Mouse (Mus musculus) E14TG2a.4 (cell line): Measurements from ENCODE around the gene Tmf1.

Experiments
- H3K27me3 ChIP-seq: 2 replicates; pipeline ENCODE4 v1.6.1; 2014; ENCODE audit warnings: low read length, control low read depth; ENCODE audit not compliant: insufficient read depth
- H3K36me3 ChIP-seq: 2 replicates; pipeline ENCODE4 v1.6.1; 2014; ENCODE audit warnings: low read length, control low read depth; ENCODE audit not compliant: insufficient read depth
- H3K4me1 ChIP-seq: replicated peaks from 2 replicates; pipeline ENCODE4 v1.6.1; 2014; ENCODE audit warnings: low read depth, low read length, control low read depth
- H3K4me3 ChIP-seq: replicated peaks from 2 replicates; pipeline ENCODE4 v1.5.1; 2014; ENCODE audit warnings: mild to moderate bottlenecking, low read length
- H3K9me3 ChIP-seq: 2 replicates; pipeline ENCODE4 v1.6.1; 2014; ENCODE audit warnings: low read length, control low read depth
- CTCF ChIP-seq: conservative IDR thresholded peaks from 2 replicates; pipeline ENCODE4 v1.5.1; 2014; ENCODE audit warnings: low read length
- NANOG ChIP-seq: IDR thresholded peaks from 2 replicates; pipeline ENCODE4 v1.6.1; 2014; ENCODE audit warnings: borderline replicate concordance, low read length, mixed read lengths
- POU5F1 ChIP-seq: IDR thresholded peaks from 2 replicates; pipeline ENCODE4 v1.6.1; 2014; ENCODE audit warnings: low read length, borderline replicate concordance

The Tmf1 gene

DNA sequence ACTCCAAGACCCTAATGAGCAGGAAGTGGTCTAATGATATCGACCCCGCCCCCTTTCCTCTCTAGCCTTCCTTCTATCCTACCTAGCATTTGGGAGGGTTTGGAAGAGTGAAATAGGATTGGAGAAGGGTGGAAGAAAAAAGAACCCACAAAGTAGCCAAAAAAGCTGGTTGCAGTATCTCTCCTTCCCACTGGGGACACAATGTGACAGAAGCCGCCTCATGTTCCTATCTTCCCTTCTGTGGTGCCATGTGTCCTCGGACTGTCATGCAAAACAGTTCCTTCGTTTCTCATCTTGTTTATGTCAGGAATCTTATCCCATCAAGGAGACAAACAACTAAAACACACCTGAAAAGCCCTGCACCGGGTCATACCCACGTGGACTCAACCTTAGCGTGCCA, 72.8 kb downstream of the Tmf1 start:
- H3K27me3 ChIP-seq, result no peaks in the 10 kb centered on the region
- H3K9me3 ChIP-seq, result no peaks in the 10 kb centered on the region
- no peaks in the 10 kb centered on the region for H3K36me3 ChIP-seq
- H3K4me1 ChIP-seq, result peaks cover 56% of the 10 kb centered on the region
- TF ChIP-seq CTCF (0 out of 2 replicates have a peak, but pooled peaks have one; percentile 10), NANOG (no peak)
- H3K4me3 ChIP-seq, result no peak overlapping the region

DNA sequence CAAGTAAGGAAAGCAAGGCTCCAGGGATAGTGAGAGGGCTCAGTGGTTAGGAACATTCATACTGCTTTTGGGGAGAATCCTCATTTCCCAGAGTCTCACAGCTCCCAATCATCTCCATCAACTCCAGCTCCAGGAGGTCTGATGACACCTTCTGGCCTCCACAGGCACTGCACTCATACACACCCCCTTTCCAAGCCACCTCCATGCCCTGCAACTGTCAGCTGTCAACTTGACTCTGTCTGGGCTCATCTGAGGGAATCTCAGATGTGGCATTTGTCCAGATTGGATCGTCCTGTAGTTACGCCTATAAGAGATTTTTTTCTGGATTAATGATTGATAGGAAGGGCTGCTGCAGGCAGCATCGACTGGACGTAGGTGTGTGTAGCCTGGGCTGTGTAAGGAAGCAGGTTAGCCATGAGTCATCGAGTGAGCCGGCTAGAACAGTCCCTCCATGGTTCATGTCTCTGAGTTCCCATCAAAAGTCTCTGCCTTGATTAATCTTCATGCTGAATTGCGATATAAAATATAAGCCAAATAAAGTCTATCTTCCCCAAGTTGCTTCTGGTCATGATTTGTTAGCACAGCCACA, 74.6 kb downstream of the Tmf1 start:
- no peak overlapping the region for H3K4me3 ChIP-seq
- H3K27me3 ChIP-seq, result no peaks in the 10 kb centered on the region
- TF ChIP-seq POU5F1 (no peak), CTCF (peak; percentile 62)
- peaks cover 73% of the 10 kb centered on the region for H3K4me1 ChIP-seq
- no peaks in the 10 kb centered on the region for H3K36me3 ChIP-seq
- no peaks in the 10 kb centered on the region for H3K9me3 ChIP-seq
